Mouse (Mus musculus) lung, postnatal 36 days (tissue): ENCODE measurements at regions not wholly inside any gene's neighbourhood (a gene's known extent, or its start where the extent isn't known, plus 50 kb on each side); places are given as distances from the start of the nearest gene placed in this dataset.

Experiments
- DNase-seq: peaks from one replicate; pipeline ENCODE4 v3.0.0; 2022; ENCODE audit warnings: mixed read lengths

GRCm38 (mm10) chr19:56041930-56042329 is 245.0 kb upstream of the Habp2 start:
- no peak for DNase-seq

GRCm38 (mm10) chr19:56046784-56047390 is 240.1 kb upstream of the Habp2 start:
- no peak for DNase-seq

GRCm38 (mm10) chr19:56054186-56054585 is 232.8 kb upstream of the Habp2 start:
- DNase-seq, result no peak

GRCm38 (mm10) chr19:56056397-56056796 is 230.5 kb upstream of the Habp2 start:
- no peak for DNase-seq

GRCm38 (mm10) chr19:56061882-56062540 is 224.9 kb upstream of the Habp2 start:
- DNase-seq, result no peak

- no peak for DNase-seq
Observed at GRCm38 (mm10) chr19:56063099-56063498, 223.8 kb upstream of the Habp2 start.

- no peak for DNase-seq
Observed at GRCm38 (mm10) chr19:56065730-56066129, 221.2 kb upstream of the Habp2 start.

GRCm38 (mm10) chr19:56068165-56068564 is 218.8 kb upstream of the Habp2 start:
- no peak for DNase-seq

GRCm38 (mm10) chr19:56068854-56069253 is 218.1 kb upstream of the Habp2 start:
- no peak for DNase-seq

GRCm38 (mm10) chr19:56069266-56069665 is 217.7 kb upstream of the Habp2 start:
- DNase-seq, result no peak

GRCm38 (mm10) chr19:56071340-56071739 is 215.6 kb upstream of the Habp2 start:
- DNase-seq, result no peak

GRCm38 (mm10) chr19:56076128-56076527 is 210.8 kb upstream of the Habp2 start:
- no peak for DNase-seq

GRCm38 (mm10) chr19:56077491-56077890 is 209.4 kb upstream of the Habp2 start:
- no peak for DNase-seq

GRCm38 (mm10) chr19:56086413-56087083 is 200.4 kb upstream of the Habp2 start:
- DNase-seq, result no peak

- DNase-seq, result no peak
Observed at GRCm38 (mm10) chr19:56087127-56087526, 199.8 kb upstream of the Habp2 start.

- no peak for DNase-seq
Observed at GRCm38 (mm10) chr19:56089795-56090375, 197.1 kb upstream of the Habp2 start.

- DNase-seq, result no peak
Observed at GRCm38 (mm10) chr19:56091581-56091980, 195.4 kb upstream of the Habp2 start.

GRCm38 (mm10) chr19:56095873-56096272 is 191.1 kb upstream of the Habp2 start:
- DNase-seq, result peak; percentile 25

GRCm38 (mm10) chr19:56099725-56100124 is 187.2 kb upstream of the Habp2 start:
- no peak for DNase-seq

- no peak for DNase-seq
Observed at GRCm38 (mm10) chr19:56100131-56100872, 186.6 kb upstream of the Habp2 start.

GRCm38 (mm10) chr19:56102454-56103080 is 184.4 kb upstream of the Habp2 start:
- no peak for DNase-seq

GRCm38 (mm10) chr19:56105073-56105451 is 181.9 kb upstream of the Habp2 start:
- DNase-seq, result no peak
